Mouse (Mus musculus): ENCODE data around the gene Slc25a19.

The Slc25a19 gene

GRCm38 (mm10) chr11:115640978-115641663 lies 13.0 kb upstream of the Slc25a19 start:
- no peak for DNase-seq (ENCODE audit: extremely low spot score)

GRCm38 (mm10) chr11:115640311-115640828 lies 12.3 kb upstream of the Slc25a19 start:
- no peak for DNase-seq (ENCODE audit: extremely low spot score)

- DNase-seq (ENCODE audit: extremely low spot score): no peak
Measured at GRCm38 (mm10) chr11:115639540-115639939, 11.4 kb upstream of the Slc25a19 start.

- no peak for DNase-seq (ENCODE audit: extremely low spot score)
Measured at GRCm38 (mm10) chr11:115638498-115639409, 10.7 kb upstream of the Slc25a19 start.

- no peak for DNase-seq (ENCODE audit: extremely low spot score)
Measured at GRCm38 (mm10) chr11:115636960-115637359, 8.9 kb upstream of the Slc25a19 start.

GRCm38 (mm10) chr11:115635484-115635883 lies 7.4 kb upstream of the Slc25a19 start:
- DNase-seq (ENCODE audit: extremely low spot score): no peak

- no peak for DNase-seq (ENCODE audit: extremely low spot score)
Measured at GRCm38 (mm10) chr11:115635041-115635440, 6.9 kb upstream of the Slc25a19 start.

- DNase-seq (ENCODE audit: extremely low spot score): no peak
Measured at GRCm38 (mm10) chr11:115634109-115634508, 6.0 kb upstream of the Slc25a19 start.

- no peak for DNase-seq (ENCODE audit: extremely low spot score)
Measured at GRCm38 (mm10) chr11:115632862-115633261, 4.8 kb upstream of the Slc25a19 start.

- no peak for DNase-seq (ENCODE audit: extremely low spot score)
Measured at GRCm38 (mm10) chr11:115632247-115632646, 4.2 kb upstream of the Slc25a19 start.

- peak; percentile 43 for DNase-seq (ENCODE audit: extremely low spot score)
Measured at GRCm38 (mm10) chr11:115631505-115631890, 3.4 kb upstream of the Slc25a19 start.

- DNase-seq (ENCODE audit: extremely low spot score): no peak
Measured at GRCm38 (mm10) chr11:115630532-115631504, 2.7 kb upstream of the Slc25a19 start.

- DNase-seq (ENCODE audit: extremely low spot score): no peak
Measured at GRCm38 (mm10) chr11:115629734-115630531, 1.8 kb upstream of the Slc25a19 start.

GRCm38 (mm10) chr11:115628465-115629101 lies 488 bp upstream of the Slc25a19 start:
- no peak for DNase-seq (ENCODE audit: extremely low spot score)

GRCm38 (mm10) chr11:115626824-115627616 lies 1.1 kb downstream of the Slc25a19 start:
- DNase-seq (ENCODE audit: extremely low spot score): no peak

- no peak for DNase-seq (ENCODE audit: extremely low spot score)
Measured at GRCm38 (mm10) chr11:115625877-115626276, 2.2 kb downstream of the Slc25a19 start.

GRCm38 (mm10) chr11:115623487-115624070 lies 4.5 kb downstream of the Slc25a19 start:
- no peak for DNase-seq (ENCODE audit: extremely low spot score)

- DNase-seq (ENCODE audit: extremely low spot score): no peak
Measured at GRCm38 (mm10) chr11:115619949-115620348, 8.1 kb downstream of the Slc25a19 start.
